Mouse (Mus musculus) bone marrow macrophage, adult 2 months (primary cell): Measurements from ENCODE around the gene S100pbp. TPM values are rescaled to one million over a fixed set of nuclear protein-coding genes. Genes with fewer than 3 reads are reported as not detected.
A peak's percentile ranks its signal among the peaks of the same experiment; 100 is the strongest.

Experiments used
- H3K27ac ChIP-seq: 2 replicates; pipeline ENCODE4 v1.5.1; 2012; ENCODE audit warnings: low read depth, low read length; ENCODE audit not compliant: insufficient read depth
- H3K4me1 ChIP-seq: 2 replicates; pipeline ENCODE4 v1.6.1; 2012; ENCODE audit warnings: low read length; ENCODE audit not compliant: control insufficient read depth, insufficient read depth
- H3K4me3 ChIP-seq: 2 replicates; pipeline ENCODE4 v1.5.1; 2012; ENCODE audit warnings: mild to moderate bottlenecking, low read length, moderate library complexity; ENCODE audit not compliant: insufficient read depth
- CTCF ChIP-seq: IDR thresholded peaks from 2 replicates; pipeline ENCODE4 v1.5.1; 2012; ENCODE audit warnings: low read depth, mild to moderate bottlenecking, low read length, moderate library complexity
- POLR2A ChIP-seq: IDR thresholded peaks from 2 replicates; pipeline ENCODE4 v1.6.1; 2012; ENCODE audit warnings: mild to moderate bottlenecking, low read depth, low read length, borderline replicate concordance
- polyA plus RNA-seq: library from polyadenylated mRNA; stranded (reverse); fragments of >200 nt; gene quantifications from 2 replicates; pipeline ENCODE4 v1.2.4, GENCODE M21; 2012; ENCODE audit not compliant: missing spikeins, insufficient read depth, insufficient read length

The S100pbp gene
- polyA plus RNA-seq = 25.9 and 26.8 TPM in 2 replicates

DNA sequence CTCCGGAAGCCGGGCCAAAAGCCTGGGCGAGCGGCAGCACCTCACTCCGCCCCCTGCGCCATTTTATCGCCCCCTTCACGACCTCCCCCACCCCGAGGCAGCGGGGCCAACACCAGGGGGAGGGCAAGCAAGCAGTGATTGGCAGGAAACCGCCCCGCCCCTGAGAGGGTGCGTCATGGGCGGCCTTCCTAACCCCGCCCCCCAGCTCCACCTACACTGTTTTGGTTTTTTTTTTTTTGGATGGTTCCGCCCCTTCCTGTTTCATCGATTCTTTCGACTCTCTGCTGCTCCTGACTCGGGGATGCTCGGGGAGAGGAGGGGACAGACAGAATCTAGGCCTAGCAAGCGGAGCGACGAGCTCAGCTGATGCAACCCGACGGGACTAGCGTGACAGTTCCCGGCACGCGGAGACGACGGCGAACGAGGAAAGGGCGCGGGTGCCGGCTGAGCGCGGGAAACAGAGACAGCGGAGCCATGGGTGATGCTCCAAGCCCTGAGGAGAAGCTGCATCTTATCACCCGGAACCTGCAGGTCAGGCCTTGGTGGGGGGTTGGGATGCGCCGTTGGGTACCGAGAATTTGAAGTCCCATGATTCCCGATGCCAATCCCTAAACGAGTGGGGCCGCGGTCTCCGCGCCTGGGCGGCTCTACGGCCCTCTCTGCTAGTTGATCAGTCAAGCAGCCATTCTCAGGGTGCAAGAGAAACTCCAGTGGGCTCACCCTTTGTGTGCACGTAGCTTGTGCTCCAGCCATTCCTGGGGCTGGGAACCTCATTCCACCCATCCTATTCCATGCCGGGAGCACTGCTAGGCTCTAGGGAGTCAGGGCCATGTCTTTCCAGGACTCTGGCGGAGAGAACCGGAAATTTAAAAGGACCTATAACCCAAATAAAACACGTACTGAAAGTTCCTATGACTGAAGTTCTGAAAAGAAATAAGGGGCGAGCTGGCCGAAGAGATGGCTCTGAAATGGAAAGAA is at the start of gene S100pbp, which contains the start of gene Yars:
Gene S100pbp, minus strand, starts transcription at position 186 of the 978 bp plus-strand sequence.
Gene Yars, plus strand, starts transcription at position 219 of the 978 bp plus-strand sequence.
- TF ChIP-seq CTCF = no peak
- TF ChIP-seq POLR2A = no peak
- Histone ChIP-seq H3K4me3 (peak within 1 kb of the TSS; percentile 94), H3K4me1 (peaks cover 14% of the 10 kb centered on the region), H3K27ac (peak within 1 kb of the TSS; percentile 73)

DNA sequence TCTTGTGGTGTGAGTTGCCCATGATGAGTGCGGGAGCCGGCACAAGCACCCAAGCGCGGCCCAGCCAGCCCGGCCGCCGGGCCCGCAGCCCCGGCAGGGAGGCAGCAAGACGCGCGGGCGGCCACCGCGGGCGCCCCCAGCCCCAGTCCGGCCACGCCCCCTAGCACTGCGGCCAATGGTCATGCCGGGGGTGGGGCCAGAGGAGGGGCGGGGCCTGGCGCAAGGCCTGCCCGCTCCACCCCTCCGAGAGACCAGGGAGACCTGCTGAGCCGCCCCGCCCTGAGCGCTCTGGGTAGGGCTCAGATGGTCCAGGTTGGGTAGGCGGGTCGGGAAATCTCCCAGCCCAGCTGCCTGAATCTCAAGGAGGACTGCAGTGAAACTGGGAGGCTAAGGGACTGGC is 49.5 kb upstream of the S100pbp start:
- H3K4me3 ChIP-seq = no peak overlapping the region

DNA sequence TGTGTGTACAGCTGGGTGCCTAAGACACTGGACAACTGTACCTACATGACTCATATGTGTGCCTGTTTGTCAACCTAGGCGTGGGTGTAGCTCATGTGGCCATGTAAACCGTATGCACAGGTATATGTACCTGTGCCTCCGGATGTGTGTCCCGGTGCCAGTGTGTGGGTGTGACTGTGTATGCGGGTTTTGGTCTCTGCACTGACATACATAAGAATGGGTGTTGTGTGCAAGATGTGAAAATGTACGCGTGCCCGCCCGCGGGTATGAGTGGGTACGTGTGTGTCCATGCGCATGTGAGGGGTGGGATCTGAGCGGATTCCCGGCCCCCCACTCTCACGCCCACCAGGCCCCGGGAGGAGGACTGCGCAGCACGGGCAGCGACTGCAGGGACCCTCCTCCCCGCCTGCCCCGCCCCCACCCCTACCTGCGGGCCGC is 49.1 kb upstream of the S100pbp start:
- H3K4me3 ChIP-seq = no peak overlapping the region
- no peak for TF ChIP-seq POLR2A
- TF ChIP-seq CTCF = no peak
- H3K27ac ChIP-seq = no peak overlapping the region
- H3K4me1 ChIP-seq = peaks cover 68% of the 10 kb centered on the region

More for the DNA sequence above, 49.5 kb upstream of the S100pbp start:
- TF ChIP-seq CTCF (no peak), POLR2A (no peak)
- Histone ChIP-seq H3K27ac (no peak overlapping the region), H3K4me1 (peaks cover 70% of the 10 kb centered on the region)

DNA sequence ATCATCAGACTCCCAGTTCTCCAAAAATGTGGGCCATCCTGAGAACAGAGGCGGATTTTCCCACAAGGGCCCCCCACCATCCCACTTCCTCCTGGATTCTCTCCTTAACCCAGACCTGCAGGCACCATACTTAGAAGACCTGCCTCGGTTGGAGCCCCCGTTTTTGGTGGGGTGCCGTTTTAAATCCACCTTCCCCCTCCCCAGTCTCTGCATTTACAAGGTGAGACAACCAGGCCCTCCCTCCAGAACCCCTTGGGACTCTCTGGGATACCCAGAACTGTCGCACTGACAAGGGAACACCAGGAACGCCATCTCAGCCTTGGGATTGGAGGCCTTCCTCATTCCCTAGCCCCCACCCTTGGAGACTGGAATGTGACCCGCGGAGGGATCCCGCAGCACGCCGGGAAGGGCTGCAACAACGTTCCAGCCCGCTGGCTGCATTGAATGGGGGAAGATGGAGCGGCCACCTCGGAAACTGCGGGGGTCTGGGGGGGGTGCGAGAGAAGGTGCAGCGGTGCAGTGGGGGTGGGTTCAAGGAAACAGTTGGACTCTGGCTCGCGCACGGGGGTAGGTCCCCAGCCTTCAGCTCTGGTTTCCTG is 48.4 kb upstream of the S100pbp start:
- no peak overlapping the region for H3K27ac ChIP-seq
- no peak for TF ChIP-seq POLR2A
- no peak overlapping the region for H3K4me3 ChIP-seq
- H3K4me1 ChIP-seq = peaks cover 71% of the 10 kb centered on the region

DNA sequence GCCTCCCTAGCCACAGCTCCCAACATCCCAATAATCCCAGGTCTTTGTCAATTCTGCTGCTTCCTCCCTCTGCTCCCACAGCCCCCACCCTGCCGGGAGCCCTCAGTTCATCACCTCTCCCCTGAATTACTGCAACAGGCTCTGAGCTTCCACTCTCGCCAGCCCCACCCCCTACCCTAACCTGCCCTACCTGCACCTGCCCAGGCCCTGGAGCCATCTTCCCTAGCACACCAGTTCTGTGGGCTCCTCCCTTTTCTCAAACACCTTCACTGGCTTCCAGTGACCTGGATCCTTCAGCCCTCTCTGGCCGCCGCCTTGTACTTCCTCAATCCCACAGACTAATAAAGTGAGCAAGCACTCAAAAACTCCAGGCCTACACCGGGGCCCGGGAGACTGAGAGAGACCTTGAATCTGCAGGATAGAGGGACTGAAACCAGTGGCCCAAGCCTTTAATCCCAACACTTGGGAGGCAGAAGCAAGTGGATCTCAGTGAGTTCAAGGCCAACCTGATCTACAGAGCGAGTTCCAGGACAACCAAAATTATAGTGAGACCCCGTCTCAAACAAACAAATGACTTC is 46.8 kb upstream of the S100pbp start:
- no peak overlapping the region for H3K4me3 ChIP-seq
- peak overlapping the region; percentile 21 for H3K27ac ChIP-seq
- TF ChIP-seq CTCF (no peak), POLR2A (no peak)
- peaks cover 65% of the 10 kb centered on the region for H3K4me1 ChIP-seq

DNA sequence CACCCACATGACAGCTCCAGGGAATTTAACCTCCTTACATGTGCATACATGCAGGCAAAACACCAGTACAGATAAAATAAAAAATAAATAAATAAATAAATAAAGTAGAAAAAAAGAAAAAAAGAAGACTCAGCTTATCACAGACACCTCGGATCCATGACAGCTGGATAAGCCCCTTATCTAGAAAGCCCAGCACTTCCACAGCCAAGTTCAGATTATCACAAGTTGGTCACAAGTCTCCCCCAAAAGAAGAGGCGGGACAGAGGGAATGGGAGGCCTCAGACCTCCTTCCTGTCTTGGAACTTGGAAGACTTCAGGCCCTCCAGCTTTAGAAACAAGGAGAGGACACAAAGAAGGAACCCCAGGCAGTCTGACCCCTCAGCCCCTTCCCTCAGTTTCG is 45.6 kb upstream of the S100pbp start:
- Histone ChIP-seq H3K27ac (peak overlapping the region; percentile 70), H3K4me1 (peaks cover 61% of the 10 kb centered on the region), H3K4me3 (no peak overlapping the region)
- no peak for TF ChIP-seq CTCF
- TF ChIP-seq POLR2A = no peak

DNA sequence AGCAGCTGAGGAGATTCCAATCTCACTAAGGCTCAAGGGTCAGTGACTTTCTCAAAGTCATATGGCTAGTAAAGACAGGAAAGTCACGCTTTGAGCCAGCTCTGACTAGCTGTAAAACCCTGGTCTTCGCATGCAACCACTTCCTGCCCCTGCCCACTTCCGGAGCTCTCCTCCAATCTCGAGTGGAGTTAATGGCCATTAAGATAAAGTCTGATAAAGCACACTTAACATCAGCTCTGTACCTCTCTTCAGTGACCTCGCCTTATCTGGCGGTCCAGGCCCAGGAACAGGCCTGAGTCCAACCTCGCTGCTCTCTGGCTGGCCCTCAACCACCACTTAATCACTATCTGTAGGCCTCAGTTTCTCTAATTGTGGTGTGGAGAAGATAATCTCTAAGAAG is 45.0 kb upstream of the S100pbp start:
- peaks cover 64% of the 10 kb centered on the region for H3K4me1 ChIP-seq
- no peak overlapping the region for H3K4me3 ChIP-seq
- H3K27ac ChIP-seq = peak overlapping the region; percentile 70
- no peak for TF ChIP-seq POLR2A
- no peak for TF ChIP-seq CTCF

DNA sequence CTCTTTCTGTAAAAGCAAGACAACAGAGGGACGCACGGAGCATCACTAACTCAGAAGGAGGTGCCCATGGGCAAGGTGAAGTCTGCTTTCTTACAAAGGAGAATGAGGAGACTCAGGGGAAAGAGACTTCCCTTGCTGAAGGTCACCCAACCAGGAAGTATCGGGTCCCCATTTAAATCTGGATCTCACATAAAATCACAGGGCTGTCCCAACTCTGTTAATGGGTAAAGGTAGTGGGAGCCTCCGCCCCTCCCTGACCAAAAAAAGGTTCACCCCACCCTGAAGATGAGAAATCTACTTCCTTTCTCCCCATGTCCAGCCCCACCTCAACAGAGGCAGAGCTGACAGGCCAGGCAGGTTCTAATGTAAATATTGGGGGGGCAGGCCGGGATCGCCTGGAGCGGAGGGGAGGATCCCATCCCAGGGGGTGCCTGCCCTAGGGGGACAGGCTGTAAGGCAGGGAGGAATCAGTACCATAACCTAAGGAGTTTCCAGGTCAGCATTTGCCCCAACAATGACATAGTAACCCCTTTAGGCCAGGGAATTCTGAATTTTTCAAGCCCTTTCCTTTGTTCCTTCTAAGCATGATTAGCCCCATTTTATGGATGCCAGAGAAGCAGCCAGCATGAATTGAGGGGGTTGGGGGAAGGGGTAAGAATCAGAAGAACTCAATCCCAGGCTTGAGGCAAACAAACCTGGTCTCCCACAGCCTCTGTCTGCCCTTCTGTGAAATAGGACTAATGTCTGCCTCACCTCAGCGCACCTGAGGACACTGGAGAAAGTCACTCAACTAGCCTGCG is 43.2 kb upstream of the S100pbp start:
- TF ChIP-seq POLR2A (no peak), CTCF (no peak)
- Histone ChIP-seq H3K4me3 (no peak overlapping the region), H3K4me1 (peaks cover 64% of the 10 kb centered on the region), H3K27ac (no peak overlapping the region)
